8 mouse cellular contexts compared by ENCODE assay signal in the genomic region with DNA sequence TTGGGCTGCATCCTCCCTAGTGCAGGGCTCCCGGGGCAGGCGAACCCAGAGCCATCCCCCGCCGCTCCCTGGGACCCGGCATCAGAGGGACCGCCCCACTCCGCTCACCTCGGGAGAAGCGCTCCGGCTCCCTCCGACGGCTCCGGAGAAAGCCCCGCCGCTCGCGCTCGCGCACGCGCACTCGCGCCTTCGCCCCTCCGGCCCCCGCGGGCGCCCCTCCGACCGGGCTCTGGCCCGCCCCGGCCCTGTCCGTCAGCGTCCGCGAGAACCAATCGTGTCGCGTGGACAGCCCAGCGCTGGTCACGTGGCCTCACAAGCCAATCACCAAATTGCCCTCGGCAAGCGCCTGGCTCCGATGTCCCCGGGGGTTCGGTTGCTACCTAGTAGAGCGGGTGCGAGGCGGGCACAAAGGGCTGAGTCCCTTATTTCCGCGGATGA. TPM values are rescaled to one million over a fixed set of nuclear protein-coding genes. Genes with fewer than 3 reads are reported as not detected.
DNase-seq lines count a peak whose midpoint lies in the region; ATAC-seq and TF ChIP-seq lines count a peak whose summit lies in the region.

A gene (minus strand): TSS at position 191 of the 438 bp plus-strand sequence.

- H3K27ac ChIP-seq in forebrain, embryonic 15.5 days (replicated peaks) = peak within 1 kb of the TSS; percentile 75
- no peak within 1 kb of the TSS for H3K27ac ChIP-seq in liver, embryonic 16.5 days (ENCODE audit: low read length)
- peak within 1 kb of the TSS; percentile 74 for H3K27ac ChIP-seq in neural tube, embryonic 15.5 days (replicated peaks)
- H3K27ac ChIP-seq in testis, adult 2 months (ENCODE audit: control insufficient read depth, insufficient read depth, low read depth, low read length) = no peak within 1 kb of the TSS

- H3K9me3 ChIP-seq in forebrain, embryonic 15.5 days = no peaks in the 10 kb centered on the region
- no peaks in the 10 kb centered on the region for H3K9me3 ChIP-seq in liver, embryonic 16.5 days (replicated peaks; ENCODE audit: control insufficient read depth, low read length)
- H3K9me3 ChIP-seq in neural tube, embryonic 15.5 days (replicated peaks) = no peaks in the 10 kb centered on the region

- H3K4me2 ChIP-seq in forebrain, embryonic 15.5 days (replicated peaks) = peak within 1 kb of the TSS; percentile 60
- H3K4me2 ChIP-seq in liver, embryonic 16.5 days (ENCODE audit: low read depth, low read length) = peak within 1 kb of the TSS; percentile 59
- peak within 1 kb of the TSS; percentile 69 for H3K4me2 ChIP-seq in neural tube, embryonic 15.5 days

- intact Hi-C loops in heart, postnatal 25 days (cut with DNase I) = no loop called here

- peak within 1 kb of the TSS; percentile 82 for H3K9ac ChIP-seq in forebrain, embryonic 15.5 days (replicated peaks)
- H3K9ac ChIP-seq in liver, embryonic 16.5 days (ENCODE audit: low read depth, low read length) = no peak within 1 kb of the TSS
- peak within 1 kb of the TSS; percentile 71 for H3K9ac ChIP-seq in neural tube, embryonic 15.5 days (replicated peaks)

- DNase-seq in A20 (ENCODE audit: low read depth, low spot score) = peak; percentile 86
- DNase-seq in c-Kit-positive CD71-positive TER-119-positive erythroid progenitor cells, embryonic 14.5 days (ENCODE audit: low spot score) = peak; percentile 1
- DNase-seq in heart, postnatal 25 days (ENCODE audit: low spot score) = peak; percentile 82
- DNase-seq in layer of hippocampus, adult 11-12 months (ENCODE audit: low spot score) = peak; percentile 91

- peak; percentile 95 for ATAC-seq in forebrain, embryonic 15.5 days (replicated peaks)
- peak; percentile 87 for ATAC-seq in liver, embryonic 16.5 days (ENCODE audit: low read depth)
- ATAC-seq in neural tube, embryonic 15.5 days (ENCODE audit: low FRiP score) = peak; percentile 97

- peaks cover 29% of the 10 kb centered on the region for H3K4me1 ChIP-seq in forebrain, embryonic 15.5 days
- H3K4me1 ChIP-seq in liver, embryonic 16.5 days (ENCODE audit: control insufficient read depth, low read depth, low read length) = no peaks in the 10 kb centered on the region; the same call in 1 of the 2 replicates
- peaks cover 32% of the 10 kb centered on the region for H3K4me1 ChIP-seq in neural tube, embryonic 15.5 days
- peaks cover 8% of the 10 kb centered on the region for H3K4me1 ChIP-seq in testis, adult 2 months (ENCODE audit: control insufficient read depth, insufficient read depth, low read length)

- H3K4me3 ChIP-seq in forebrain, embryonic 15.5 days = peak within 1 kb of the TSS; percentile 58
- peak within 1 kb of the TSS; percentile 56 for H3K4me3 ChIP-seq in liver, embryonic 16.5 days (ENCODE audit: low read depth, low read length)
- peak within 1 kb of the TSS; percentile 57 for H3K4me3 ChIP-seq in neural tube, embryonic 15.5 days (replicated peaks)
- H3K4me3 ChIP-seq in testis, adult 2 months (ENCODE audit: control insufficient read depth, low read depth, low read length) = peak within 1 kb of the TSS; percentile 83

- no peak for TF ChIP-seq CTCF in testis, adult 2 months (IDR thresholded peaks at IDR 0.05; ENCODE audit: control insufficient read depth, insufficient read depth, insufficient replicate concordance, low read depth, low read length)

- WGBS in forebrain, embryonic 15.5 days = under 1% methylated on average over 51 of the region's 51 CpGs
- under 1% methylated on average over 45 of the region's 51 CpGs for WGBS in liver, embryonic 16.5 days (ENCODE audit: insufficient replicate concordance)
- 0% methylated on average over 50 of the region's 51 CpGs for WGBS in neural tube, embryonic 15.5 days

- no peaks in the 10 kb centered on the region for H3K36me3 ChIP-seq in forebrain, embryonic 15.5 days
- no peaks in the 10 kb centered on the region for H3K36me3 ChIP-seq in liver, embryonic 16.5 days (ENCODE audit: control insufficient read depth, insufficient read depth)
- no peaks in the 10 kb centered on the region for H3K36me3 ChIP-seq in neural tube, embryonic 15.5 days
- no peaks in the 10 kb centered on the region for H3K36me3 ChIP-seq in testis, adult 2 months (ENCODE audit: control insufficient read depth, insufficient read depth, low read length)

- H3K27me3 ChIP-seq in forebrain, embryonic 15.5 days = no peaks in the 10 kb centered on the region
- H3K27me3 ChIP-seq in liver, embryonic 16.5 days (ENCODE audit: control insufficient read depth, insufficient read depth, low read depth, low read length) = peaks cover 35% of the 10 kb centered on the region
- no peaks in the 10 kb centered on the region for H3K27me3 ChIP-seq in neural tube, embryonic 15.5 days (replicated peaks)
- no peaks in the 10 kb centered on the region for H3K27me3 ChIP-seq in testis, adult 2 months (ENCODE audit: control insufficient read depth, insufficient read depth, low read length)

- peak; percentile 47 for TF ChIP-seq POLR2A in testis, adult 2 months (IDR thresholded peaks at IDR 0.05; ENCODE audit: control insufficient read depth, low read depth, low read length)

RNA-seq across cellular contexts. Expression of the gene that starts here (rescaled TPM):
- 72.3 and 78.0 TPM in 2 replicates for polyA plus RNA-seq in forebrain, embryonic 15.5 days (2015; fragmentation: Nextera tagmentation; extraction: Ambion mirVana)
- 1 to 10 TPM; 3.8 to 6.1 TPM for total RNA-seq in heart, postnatal 25 days (2021)
- polyA plus RNA-seq in liver, embryonic 16.5 days (2015; fragmentation: Nextera tagmentation; extraction: Ambion mirVana) = 1.4 and 1.9 TPM in 2 replicates
- polyA plus RNA-seq in neural tube, embryonic 15.5 days (2015; fragmentation: Nextera tagmentation; extraction: Ambion mirVana) = 25.2 and 25.9 TPM in 2 replicates
- polyA plus RNA-seq in testis, adult 2 months (2012; rRNA removed) = 4.6 and 4.7 TPM in 2 replicates

Comparison
In these comparisons a context has a peak if more than half of its experiments do, and no peak if none do; other contexts are left out.
1. DNase-seq: peak in every context shown above with its lines; median percentile 91 in layer of hippocampus, adult 11-12 months; 86 in A20; 82 in heart, postnatal 25 days; 1 in c-Kit-positive CD71-positive TER-119-positive erythroid progenitor cells, embryonic 14.5 days.
2. H3K27ac ChIP-seq: peak in forebrain, embryonic 15.5 days (single experiment) and neural tube, embryonic 15.5 days (single experiment); none in liver, embryonic 16.5 days (single experiment) and testis, adult 2 months (single experiment).
3. Peak in every context shown above with its lines, with median percentiles within 50 percentile points of each other: ATAC-seq, H3K4me2 ChIP-seq and H3K4me3 ChIP-seq.